Mouse (Mus musculus): Measurements from ENCODE around the gene March6.

March6 gene

GRCm38 (mm10) chr15:31417409-31417795 is 113.5 kb downstream of the March6 start:
- DNase-seq (ENCODE audit: low spot score): no peak

- no peak for DNase-seq (ENCODE audit: low spot score)
Observed at GRCm38 (mm10) chr15:31415181-31415580, 115.7 kb downstream of the March6 start.

GRCm38 (mm10) chr15:31414179-31414898 is 116.5 kb downstream of the March6 start:
- no peak for DNase-seq (ENCODE audit: low spot score)

GRCm38 (mm10) chr15:31413662-31414061 is 117.2 kb downstream of the March6 start:
- DNase-seq (ENCODE audit: low spot score): no peak

GRCm38 (mm10) chr15:31412933-31413332 is 117.9 kb downstream of the March6 start:
- DNase-seq (ENCODE audit: low spot score): peak; percentile 11

- DNase-seq (ENCODE audit: low spot score): no peak
Observed at GRCm38 (mm10) chr15:31412436-31412835, 118.4 kb downstream of the March6 start.

- no peak for DNase-seq (ENCODE audit: low spot score)
Observed at GRCm38 (mm10) chr15:31407490-31407889, 123.4 kb downstream of the March6 start.

GRCm38 (mm10) chr15:31406881-31407280 is 124.0 kb downstream of the March6 start:
- no peak for DNase-seq (ENCODE audit: low spot score)
